Mouse (Mus musculus) embryonic fibroblast, embryonic 13.5 days (primary cell): ENCODE data around the gene Rhpn2. TPM values are rescaled to one million over a fixed set of nuclear protein-coding genes. Genes with fewer than 3 reads are reported as not detected.

ENCODE experiments used
- H3K27ac ChIP-seq: 2 replicates; pipeline ENCODE4 v1.5.1; 2012; ENCODE audit warnings: low read length, control low read depth, inconsistent platforms; ENCODE audit not compliant: insufficient read depth
- H3K4me1 ChIP-seq: 2 replicates; pipeline ENCODE4 v1.6.1; 2011; ENCODE audit warnings: low read length; ENCODE audit not compliant: control insufficient read depth, insufficient read depth
- H3K4me3 ChIP-seq: 2 replicates; pipeline ENCODE4 v1.5.1; 2011; ENCODE audit warnings: mild to moderate bottlenecking, control low read depth, low read length; ENCODE audit not compliant: insufficient read depth
- CTCF ChIP-seq: IDR thresholded peaks from 2 replicates; pipeline ENCODE4 v1.5.1; 2011; ENCODE audit warnings: mild to moderate bottlenecking, control low read depth, low read length, moderate library complexity, borderline replicate concordance; ENCODE audit not compliant: insufficient read depth
- POLR2A ChIP-seq: IDR thresholded peaks from 2 replicates; pipeline ENCODE4 v1.6.1; 2011; ENCODE audit warnings: low read depth, mild to moderate bottlenecking, control low read depth, low read length, moderate library complexity
- polyA plus RNA-seq: library from polyadenylated mRNA; stranded (reverse); fragments of >200 nt; gene quantifications from 2 replicates; pipeline ENCODE4 v1.2.4, GENCODE M21; 2011; ENCODE audit warnings: low read depth; ENCODE audit not compliant: missing spikeins, insufficient read length

Gene Rhpn2
- polyA plus RNA-seq, 1 experiment = 0.39 TPM

DNA sequence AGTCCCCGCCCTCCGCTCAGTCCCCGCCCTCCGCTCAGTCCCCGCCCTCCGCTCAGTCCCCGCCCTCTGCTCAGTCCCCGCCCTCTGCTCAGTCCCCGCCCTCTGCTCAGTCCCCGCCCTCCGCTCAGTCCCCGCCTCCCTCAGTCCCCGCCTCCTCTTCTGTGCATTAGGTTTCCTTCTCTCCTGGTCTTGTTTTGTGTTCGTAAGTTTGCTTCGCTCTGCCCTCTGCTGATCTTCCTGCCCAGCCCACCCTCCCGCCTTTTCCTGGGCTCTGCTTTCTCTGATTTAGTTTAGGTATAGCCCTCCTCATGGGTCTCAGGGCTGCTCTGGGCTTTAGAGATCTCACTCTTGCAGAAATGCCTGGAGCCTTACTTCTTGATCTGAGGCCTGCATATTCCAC lies 47.9 kb downstream of the Rhpn2 start:
- no peak for TF ChIP-seq POLR2A
- TF ChIP-seq CTCF = no peak
- H3K4me1 ChIP-seq = no peaks in the 10 kb centered on the region

DNA sequence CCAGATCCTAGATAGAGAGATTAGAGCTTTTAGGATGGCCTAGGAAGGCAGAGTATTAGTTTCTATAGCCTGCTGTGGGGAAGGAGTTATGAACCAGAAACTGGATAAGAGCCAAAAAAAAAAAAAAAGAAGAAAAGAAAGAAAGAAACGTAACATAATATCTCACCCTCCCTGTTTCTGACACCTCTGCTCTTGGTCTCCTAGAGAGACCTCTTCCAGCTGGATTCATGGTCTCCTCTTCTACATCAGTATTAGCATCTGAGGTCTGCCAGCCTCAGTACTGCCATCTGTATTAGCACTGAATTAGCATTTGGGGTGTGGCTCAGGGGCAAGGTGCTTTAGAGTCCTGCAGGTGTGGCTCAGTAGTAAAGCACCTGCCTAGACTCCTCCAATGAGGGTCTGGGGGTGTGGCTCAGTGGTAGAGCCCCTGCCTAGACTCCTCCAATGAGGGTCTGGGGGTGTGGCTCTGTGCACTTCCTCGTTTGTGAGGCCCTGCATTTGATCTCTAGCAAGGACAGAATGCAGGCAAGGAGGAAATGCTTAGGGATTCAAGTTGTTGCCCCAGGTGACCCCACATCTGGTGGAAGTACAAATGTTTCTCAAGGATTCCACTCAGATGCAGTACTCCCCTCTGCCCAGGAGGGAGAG lies 48.9 kb downstream of the Rhpn2 start:
- TF ChIP-seq CTCF (no peak), POLR2A (no peak)
- no peaks in the 10 kb centered on the region for H3K4me1 ChIP-seq
- no peak overlapping the region for H3K4me3 ChIP-seq
- H3K27ac ChIP-seq = no peak overlapping the region

More for the DNA sequence above, 47.9 kb downstream of the Rhpn2 start:
- H3K4me3 ChIP-seq = no peak overlapping the region
- H3K27ac ChIP-seq = no peak overlapping the region

DNA sequence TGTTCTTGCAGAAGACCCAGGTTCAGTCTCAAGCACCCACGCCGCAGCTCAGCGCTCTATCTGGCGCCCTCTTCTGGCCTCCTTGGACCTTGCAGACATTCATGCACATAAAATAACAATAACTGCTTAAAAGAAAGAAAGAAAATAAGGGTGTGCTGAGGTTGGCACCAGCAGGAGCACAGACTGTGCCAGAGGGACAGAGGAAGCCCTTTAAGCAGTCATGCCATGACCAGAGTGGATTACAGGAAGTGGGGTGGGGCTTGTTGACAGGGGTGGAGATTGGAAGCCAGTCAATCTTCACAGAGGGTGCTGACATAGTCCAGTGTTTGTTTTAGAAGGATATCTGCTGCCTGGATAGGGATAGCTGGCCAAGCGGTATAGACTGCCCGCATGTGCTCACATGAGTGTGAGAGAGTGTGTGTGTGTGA lies 52.6 kb downstream of the Rhpn2 start:
- no peak overlapping the region for H3K27ac ChIP-seq
- H3K4me1 ChIP-seq = no peaks in the 10 kb centered on the region
- TF ChIP-seq POLR2A = no peak
- TF ChIP-seq CTCF = peak; percentile 37; the same call in 1 of the 2 replicates
- H3K4me3 ChIP-seq = no peak overlapping the region

DNA sequence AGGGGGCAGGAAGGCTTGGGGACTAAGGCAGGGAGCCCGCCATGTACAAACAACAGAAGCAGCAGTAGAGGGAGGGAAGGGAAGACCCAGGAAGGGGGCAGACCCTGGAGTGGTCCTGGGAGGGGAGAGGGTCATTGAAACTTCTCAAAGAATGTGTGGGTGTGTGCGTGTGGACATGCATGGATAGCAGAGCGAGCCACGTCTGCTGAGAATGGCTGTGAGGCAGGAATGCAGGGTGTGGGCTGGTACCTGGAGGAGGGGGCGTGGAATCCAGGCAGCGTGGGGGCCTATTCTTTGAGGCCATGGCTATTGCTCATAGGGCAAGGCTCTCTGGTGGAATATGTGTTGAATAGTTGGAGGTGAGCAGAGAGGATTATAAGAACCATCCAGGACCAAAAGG lies 54.7 kb downstream of the Rhpn2 start:
- no peak for TF ChIP-seq CTCF
- TF ChIP-seq POLR2A = no peak
- Histone ChIP-seq H3K4me3 (no peak overlapping the region), H3K4me1 (no peaks in the 10 kb centered on the region), H3K27ac (no peak overlapping the region)

DNA sequence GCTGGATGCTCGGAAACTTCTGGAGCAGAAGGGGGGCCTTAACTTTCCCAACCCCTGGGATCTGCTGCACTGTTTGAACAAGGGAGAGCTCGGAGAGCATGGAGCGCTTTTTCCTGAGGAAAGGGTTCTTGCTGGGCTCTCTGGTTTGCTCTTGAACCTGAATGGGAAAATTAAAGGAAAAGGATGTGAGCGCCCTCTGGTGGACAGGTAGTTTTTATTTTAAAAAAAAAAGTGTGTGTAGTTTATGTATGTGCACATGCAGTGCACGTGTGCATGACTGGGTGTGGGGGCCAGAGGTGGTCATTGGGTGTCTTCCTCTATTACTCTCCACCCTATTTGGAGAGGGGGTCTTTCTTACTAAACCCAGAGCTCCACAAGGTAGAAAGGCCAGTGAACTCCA lies 59.0 kb downstream of the Rhpn2 start:
- TF ChIP-seq CTCF (no peak), POLR2A (no peak)

DNA sequence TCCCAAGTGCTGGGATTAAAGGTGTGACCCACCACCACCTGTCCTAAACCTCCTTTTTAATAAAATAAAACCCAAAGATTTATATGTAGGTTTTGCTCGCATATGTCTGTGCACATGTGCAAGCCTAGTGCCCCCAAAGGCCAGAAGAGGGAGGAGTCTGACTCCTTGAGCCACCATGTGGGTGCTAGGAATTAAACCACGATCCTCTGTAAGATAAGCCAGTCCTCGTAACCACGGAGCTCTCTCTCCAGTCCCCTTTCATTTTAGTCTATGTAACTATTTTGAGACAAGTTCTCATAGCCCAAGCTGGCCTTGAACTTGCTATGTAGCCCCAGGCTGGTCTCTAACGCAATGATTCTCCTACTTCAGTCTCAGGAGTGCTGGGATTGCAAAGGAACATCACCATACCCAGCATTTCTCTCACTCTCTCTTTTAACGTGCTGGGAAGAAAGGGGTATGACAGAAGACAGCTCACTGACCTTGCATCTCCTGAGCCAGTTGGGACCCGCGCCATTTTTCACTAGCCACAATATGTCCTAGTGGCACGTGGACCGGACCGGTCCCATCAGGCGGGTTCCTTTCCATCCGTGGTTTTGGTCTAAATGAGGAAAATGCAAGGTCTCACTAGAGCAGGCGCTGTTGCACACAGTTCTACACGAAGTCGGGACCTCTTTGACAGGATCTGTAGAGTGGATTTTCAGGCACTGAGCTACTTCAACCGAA lies 61.9 kb downstream of the Rhpn2 start:
- H3K4me3 ChIP-seq = peak overlapping the region; percentile 95
- TF ChIP-seq POLR2A (no peak), CTCF (no peak)

More for the DNA sequence above, 59.0 kb downstream of the Rhpn2 start:
- H3K27ac ChIP-seq = no peak overlapping the region
- H3K4me1 ChIP-seq = peaks cover 7% of the 10 kb centered on the region; the same call in 1 of the 2 replicates
- H3K4me3 ChIP-seq = no peak overlapping the region

DNA sequence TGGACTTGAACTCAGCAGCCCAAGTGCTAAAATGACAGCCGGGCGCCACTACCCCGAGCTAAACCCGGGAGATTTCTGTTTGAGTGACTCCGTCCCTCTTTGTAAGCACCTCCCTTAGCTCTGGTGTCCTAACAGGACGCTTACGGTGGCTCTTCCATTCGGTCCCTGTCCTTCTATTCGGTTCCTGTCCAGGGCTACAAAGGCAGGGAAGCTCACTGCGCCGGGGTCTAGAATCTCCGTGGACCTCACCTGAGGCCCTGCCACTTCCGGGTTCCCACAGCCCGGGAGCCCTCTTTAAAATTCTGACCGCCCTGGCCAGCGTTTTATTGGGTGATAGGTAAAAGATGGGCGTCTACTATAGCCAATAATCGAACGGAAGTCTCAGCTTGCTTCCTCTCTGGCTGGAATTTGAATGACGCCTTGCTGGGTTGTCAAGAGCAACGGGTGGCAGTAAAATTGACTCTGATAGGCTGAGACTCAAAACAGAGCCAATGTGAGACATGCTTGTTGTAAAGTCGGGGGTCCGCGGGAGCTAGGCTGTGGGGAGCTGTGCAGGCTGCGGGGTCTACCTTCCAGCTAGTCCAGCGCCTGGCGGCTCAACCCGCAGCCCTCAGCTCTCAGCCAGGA lies 62.7 kb downstream of the Rhpn2 start, which contains the start of the genes Faap24 and Cep89:
Gene Faap24, minus strand, starts transcription at position 295 of the 627 bp plus-strand sequence.
Gene Cep89, plus strand, starts transcription at position 494 of the 627 bp plus-strand sequence.
- Histone ChIP-seq H3K4me1 (peaks cover 9% of the 10 kb centered on the region; the same call in 1 of the 2 replicates), H3K27ac (no peak within 1 kb of the TSS)

More for the DNA sequence above, 61.9 kb downstream of the Rhpn2 start:
- H3K27ac ChIP-seq = no peak overlapping the region
- peaks cover 9% of the 10 kb centered on the region; the same call in 1 of the 2 replicates for H3K4me1 ChIP-seq

DNA sequence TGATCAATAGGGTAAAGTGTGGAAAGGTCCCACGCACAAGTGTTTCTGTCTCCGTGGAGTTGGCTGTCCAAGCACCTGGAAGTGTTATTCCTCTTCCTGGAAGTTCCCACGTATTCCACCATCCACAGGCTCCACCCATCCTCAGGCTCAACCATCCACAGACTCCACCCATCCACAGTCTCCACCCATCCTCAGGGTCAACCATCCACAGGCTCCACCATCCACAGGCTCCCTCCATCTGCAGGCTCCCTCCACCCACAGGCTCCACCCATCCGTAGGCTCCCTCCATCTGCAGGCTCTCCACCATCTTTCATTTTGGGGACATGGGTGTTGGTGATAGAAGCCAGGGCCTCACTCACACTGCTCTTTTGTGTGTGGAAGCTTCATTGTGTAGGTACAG lies 67.2 kb downstream of the Rhpn2 start:
- Histone ChIP-seq H3K27ac (no peak overlapping the region), H3K4me3 (no peak overlapping the region), H3K4me1 (peaks cover 6% of the 10 kb centered on the region; the same call in 1 of the 2 replicates)
- TF ChIP-seq POLR2A (no peak), CTCF (no peak)

More for the DNA sequence above, 62.7 kb downstream of the Rhpn2 start, which contains the start of the genes Faap24 and Cep89:
- TF ChIP-seq CTCF (no peak), POLR2A (peak; percentile 60)
- H3K4me3 ChIP-seq = peak within 1 kb of the TSS; percentile 95

DNA sequence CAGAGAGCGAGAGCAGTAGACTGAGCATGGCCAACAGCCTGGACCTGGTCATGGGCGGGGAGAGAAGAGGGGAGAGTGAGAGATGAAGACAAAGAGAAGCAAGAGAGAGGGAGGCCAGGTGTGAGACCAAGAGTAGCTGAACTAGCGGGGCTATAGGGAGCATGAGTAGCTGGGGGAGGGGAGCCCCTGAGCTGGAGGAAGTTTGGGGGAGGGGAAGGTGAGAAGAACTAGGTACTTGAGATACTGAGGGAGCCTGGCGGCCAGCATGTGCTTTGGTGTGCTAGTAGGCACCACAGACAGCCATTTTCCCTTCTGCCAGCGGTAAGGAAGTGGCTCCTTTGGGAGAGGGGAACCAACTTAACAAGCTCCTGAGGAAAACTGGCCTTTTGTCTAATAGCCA lies 81.3 kb downstream of the Rhpn2 start:
- H3K27ac ChIP-seq = no peak overlapping the region
- no peak overlapping the region for H3K4me3 ChIP-seq
- H3K4me1 ChIP-seq = no peaks in the 10 kb centered on the region
- no peak for TF ChIP-seq CTCF
- no peak for TF ChIP-seq POLR2A
